Mouse (Mus musculus) heart, adult 8-10 months (tissue): ENCODE measurements at regions not wholly inside any gene's neighbourhood (a gene's known extent, or its start where the extent isn't known, plus 50 kb on each side); places are given as distances from the start of the nearest gene placed in this dataset. TPM values are rescaled to one million over a fixed set of nuclear protein-coding genes. Genes with fewer than 3 reads are reported as not detected.
"Not testable (repeated sequence)": the region's sequence is repeated elsewhere in the genome, so short reads cannot be mapped to it uniquely, and the experiment has no call there.

ENCODE experiments used
- DNase-seq: peaks from one replicate; pipeline ENCODE4 v3.0.0; 2022; ENCODE audit warnings: low spot score
- microRNA-seq: library from miRNA; unstranded; fragments of <30 nt; microRNA quantifications from one replicate; pipeline ENCODE4 v1.2.0, GENCODE M21; 2022

DNA sequence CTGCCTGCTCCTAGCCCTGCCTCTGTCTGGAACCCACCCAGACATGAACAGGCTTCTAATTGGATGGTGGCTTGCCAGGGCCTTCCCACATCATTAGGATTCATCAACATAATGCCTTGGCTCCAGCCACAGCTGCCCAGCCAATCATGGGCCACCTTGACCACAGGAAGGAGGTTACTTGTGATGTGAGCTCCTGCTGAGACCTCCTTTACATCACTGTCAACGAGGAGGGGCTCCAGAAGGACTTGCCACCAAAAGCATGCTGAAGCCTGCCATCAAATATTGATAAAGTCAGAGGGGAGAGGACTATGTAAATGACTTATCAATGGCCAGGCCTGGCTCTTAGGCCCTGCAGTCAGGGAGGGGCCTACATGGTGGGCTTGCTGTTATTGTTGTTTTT lies 175.6 kb downstream of the Map1s start:
- DNase-seq, result not testable (repeated sequence)

DNA sequence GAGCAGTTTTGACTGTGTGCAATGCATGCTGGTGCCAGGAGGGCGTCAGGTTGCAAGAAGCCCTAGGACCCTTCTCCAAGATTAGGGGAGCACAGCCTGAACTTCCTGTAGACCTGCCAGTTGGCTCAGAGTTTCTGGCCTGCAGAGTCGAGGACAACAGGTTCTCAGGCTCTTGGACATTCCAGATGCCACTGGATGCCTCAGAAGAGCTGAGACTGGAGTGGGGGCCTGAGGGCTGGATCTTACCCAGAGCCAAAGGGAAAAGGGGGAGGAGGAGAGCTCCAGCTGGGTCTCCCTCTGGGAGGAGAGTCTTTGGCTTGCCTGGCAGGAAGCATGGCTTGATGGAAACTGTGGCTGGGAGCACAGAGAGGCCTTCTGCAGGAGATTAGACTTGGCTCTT lies 145.4 kb upstream of the Myo9b start:
- DNase-seq, result peak; percentile 33

DNA sequence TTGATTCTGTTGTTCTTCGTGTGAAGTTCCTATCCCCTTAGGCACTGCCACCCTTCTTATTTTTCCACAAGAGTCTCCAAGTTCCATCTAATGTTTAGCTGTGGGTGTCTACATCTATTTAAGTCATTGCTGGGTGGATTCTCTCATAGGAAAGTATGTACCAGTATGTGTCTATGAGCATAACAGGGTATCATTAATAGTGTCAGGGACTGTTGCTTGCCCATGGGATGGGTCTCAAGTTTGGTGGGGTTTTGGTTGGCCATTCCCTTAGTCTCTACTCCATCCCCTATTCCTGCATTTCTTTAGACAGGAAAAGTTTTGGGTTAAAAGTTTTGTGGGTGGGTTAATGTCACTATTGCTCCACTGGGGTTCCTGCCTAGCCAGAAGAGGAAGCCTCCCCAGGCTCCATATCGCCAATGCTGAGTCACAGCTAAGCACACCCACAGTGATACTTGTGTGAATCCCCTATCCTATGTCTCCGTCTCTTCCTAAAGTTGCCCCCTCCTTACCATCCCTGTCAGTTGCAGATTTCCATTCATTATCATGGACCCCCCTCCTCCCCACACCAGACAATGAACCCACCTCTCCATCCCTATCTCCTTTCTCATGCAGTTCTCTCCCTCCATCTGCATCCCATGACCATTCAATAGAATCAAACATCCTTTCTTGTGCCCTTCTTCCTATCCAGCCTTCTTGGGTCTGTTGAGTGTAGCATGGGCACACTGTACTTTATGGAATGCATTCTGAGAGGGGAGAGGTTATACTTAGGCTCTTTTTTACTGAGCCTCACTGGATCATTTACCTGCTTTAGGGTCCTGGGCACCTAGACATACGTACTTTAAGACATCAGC lies 141.9 kb upstream of the Myo9b start:
- no peak for DNase-seq

DNA sequence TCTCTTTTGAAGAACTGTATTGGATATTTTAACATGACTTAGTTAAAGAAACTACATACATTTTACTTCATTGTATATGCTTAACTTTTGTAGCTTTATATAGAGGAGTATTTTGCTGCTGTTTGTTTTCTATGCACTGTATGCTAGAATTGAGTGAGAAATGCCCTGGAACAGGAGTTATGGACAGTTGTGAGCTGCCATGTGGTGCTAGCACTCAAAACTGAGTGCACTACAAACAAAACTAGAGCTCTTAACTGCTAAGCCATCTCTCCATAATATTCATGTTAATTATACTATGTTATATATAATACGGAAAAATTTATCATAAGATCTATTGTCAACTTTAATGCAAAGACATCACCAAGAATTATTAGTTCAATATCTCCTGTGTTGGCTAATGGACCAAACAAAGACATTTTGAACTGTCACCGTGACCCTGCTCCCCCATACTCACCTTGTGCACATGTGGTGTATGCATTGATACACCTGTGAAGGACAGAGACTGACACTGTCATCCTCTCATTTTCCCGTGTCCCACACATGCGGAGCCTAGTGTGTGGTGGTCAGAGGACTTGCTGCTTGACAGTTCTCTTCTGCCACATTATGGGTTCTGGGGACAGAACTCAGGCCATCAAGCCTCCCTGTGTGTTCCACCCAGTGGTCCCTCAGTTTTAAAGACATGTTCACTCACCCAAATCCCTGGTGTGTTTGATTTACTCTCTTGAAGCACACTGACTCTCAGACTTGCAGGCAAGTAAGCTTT lies 141.0 kb upstream of the Myo9b start:
- no peak for DNase-seq

DNA sequence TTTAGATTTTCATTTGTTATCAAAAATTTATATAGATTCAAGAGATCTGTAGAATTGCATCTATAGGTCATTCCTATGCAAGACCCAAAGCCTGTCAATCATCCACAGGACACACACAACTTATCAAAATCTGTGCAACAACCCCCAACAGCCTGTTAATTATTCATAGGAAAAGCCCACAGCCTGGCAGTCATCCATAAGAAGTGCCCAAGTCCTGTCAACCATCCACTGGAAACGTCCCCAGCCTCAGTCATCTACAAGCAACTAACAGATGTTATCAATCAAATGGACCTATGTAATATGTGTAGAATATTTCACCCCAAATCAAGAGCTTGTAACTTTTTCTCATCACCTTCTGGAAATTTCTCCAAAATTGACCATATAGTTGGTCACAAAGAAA lies 139.6 kb upstream of the Myo9b start:
- not testable (repeated sequence) for DNase-seq

DNA sequence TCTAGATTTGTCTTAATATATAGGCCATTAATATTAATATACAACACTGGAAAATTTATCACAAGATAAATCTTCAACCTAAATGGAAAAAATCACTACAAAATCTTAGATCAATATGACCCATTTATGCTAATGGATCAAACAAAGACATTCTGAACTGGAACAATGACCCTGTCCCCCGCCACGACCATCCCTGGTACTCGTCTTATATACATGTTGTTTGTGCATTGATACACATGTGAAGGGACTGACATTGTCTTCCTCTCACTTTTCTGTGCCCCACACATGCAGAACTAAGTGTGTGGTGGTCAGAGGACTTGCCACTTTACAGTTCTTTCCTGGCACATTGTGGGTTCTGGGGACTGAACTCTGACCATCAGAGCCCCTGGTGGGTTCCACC lies 135.4 kb upstream of the Myo9b start:
- not testable (repeated sequence) for DNase-seq

DNA sequence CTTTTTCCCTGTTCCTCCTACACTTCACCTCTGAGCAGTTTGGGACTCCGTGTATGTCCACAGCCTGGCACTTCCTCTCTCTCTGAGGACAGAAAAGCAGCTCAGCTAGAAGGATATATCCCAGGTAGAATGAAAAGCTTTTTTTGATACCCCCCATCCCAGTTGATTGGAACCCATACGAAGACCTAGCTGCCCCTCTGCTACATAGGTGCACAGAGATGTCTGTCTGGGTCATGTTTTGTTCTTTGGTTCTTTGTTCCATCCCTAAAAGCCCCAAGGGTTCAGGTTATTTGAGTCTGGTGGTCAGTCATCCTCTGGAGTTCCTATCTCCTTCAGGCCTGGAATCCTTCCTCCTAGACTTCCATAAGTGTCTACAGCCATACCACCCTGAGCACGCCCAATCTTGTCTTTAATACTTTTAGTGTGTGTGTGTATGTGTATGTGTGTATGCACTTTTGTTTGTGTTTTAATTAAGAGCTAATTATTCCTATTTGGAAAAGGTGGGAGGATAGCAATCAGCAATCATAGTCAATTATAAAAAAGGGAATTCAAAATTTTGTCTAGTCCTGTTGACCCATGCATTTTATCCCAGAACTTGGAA lies 130.0 kb upstream of the Myo9b start:
- not testable (repeated sequence) for DNase-seq

DNA sequence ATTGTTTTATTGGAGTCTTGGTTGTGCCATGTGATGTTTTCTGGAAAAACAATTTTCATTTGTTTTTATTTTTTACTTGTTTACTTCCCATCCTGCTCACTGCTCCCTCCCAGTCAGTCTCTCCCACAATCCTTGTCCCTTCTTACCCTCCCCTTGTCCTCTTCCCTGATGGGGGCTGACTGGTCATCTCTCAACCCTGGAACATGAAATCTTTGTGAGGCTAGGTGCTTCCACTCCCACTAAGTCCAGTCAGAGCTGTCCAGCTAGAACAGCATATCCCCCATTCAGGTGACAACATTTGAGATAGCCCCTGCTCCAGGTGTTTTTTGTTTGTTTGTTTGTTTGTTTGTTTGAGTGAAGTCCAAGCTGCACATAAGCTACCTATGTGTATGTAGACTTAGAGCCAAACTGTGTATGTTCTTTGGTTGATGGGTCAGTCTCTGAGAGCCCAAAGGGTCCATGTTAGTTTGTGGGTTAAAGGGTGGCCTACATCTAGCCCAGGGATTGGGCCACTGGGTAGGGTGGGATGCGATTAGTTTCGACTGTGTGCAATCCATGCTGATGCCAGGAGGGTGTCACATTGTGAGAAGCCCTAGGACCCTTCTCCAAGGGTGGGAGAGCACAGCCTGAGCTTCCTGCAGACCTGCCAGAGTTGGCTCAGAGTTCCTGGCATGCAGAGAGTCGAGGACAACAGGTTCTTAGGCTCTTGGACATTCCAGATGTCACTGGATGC lies 100.9 kb upstream of the Myo9b start:
- not testable (repeated sequence) for DNase-seq

DNA sequence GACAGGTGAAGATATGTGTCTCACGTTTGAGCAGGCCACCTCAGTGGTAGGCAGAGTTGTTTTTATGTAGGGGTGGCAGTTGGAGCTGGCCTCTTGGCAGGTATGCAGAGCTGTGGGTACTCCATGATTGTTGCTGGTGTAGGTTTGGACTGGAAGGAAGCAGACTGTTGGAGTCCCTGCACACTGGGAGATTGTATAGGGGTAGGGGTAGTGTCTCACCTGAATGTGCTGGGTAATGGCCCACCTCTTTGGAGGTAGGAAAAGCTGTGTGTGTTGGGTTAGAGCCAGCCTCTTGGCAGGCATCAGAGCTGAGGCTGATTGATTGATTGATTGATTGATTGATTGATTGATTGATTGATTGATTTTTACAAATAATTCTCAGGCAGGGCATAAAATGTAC lies 79.6 kb upstream of the Myo9b start:
- not testable (repeated sequence) for DNase-seq

DNA sequence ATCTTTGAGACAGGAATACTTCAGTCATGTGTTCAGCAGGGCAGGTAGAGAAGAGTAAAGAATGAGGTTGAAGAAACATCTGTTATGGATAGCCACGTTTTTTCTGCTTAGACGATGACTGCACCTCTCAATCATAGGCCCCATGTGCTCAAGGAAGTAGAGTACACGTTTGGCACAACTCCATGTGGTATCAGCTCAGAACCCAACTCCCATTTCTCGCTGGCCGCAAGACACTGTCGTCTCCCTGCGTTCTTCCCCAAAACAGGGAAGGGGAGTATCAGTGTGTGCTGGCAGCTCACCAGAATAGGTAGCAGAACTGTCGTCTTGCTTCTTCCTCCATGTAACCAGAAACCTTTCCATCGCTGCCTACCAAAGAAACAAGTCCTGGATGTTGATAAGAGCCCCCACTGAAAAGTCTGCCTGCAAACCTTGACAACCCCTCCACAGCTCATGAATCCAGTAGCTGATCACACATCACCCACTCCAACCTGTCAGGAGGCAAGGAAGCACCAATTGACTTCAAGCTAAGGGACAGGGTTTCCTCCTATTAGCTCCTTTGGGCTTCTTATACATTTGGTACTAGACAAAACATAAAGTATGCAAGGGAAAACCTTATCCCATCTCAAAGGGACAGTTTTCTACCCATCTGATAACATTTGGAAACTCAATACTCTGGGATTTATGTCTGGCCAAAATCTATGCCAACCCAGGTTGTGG lies 77.3 kb upstream of the Myo9b start:
- not testable (repeated sequence) for DNase-seq

Small RNAs in the stretch of these regions (microRNA-seq; reads per million reads assigned to microRNA genes)
- not detected for gene Gm27628
